In the genomic region with DNA sequence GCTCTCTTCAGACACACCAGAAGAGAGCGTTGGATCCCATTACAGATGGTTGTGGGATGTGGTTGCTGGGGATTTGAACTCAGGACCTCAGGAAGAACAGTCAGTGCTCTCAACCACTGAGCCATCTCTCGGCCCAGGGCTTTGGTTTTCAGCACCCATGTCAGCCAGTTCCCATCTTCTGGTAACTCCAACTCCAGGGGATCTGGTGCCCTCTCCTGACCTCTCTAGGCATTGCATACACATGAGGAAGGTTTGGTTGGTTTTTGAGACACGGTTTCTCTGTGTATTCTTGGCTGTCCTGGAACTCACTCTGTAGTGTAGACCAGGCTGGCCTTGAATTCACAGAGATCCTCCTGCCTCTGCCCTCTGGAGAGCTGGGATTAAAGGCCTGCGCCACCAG, we compare ENCODE assay signal across 16 mouse cellular contexts.
DNase-seq lines count a peak whose midpoint lies in the region; ATAC-seq and TF ChIP-seq lines count a peak whose summit lies in the region.
"Had no signal": no experiment of that assay in that cellular context is flagged by ENCODE, and none has a peak within 500 bp of the region (broad histone marks: within the 10 kb centered on the region; RNA-seq: fewer than 3 reads in every experiment).

No protein-coding gene starts in this region.

- TF ChIP-seq CTCF in liver, embryonic 14.5 days (IDR thresholded peaks at IDR 0.05; ENCODE audit: low read depth) = peak; percentile 47

- TF ChIP-seq EP300 in liver, embryonic 14.5 days (IDR thresholded peaks at IDR 0.05; ENCODE audit: low read depth) = no peak

- H3K27ac ChIP-seq in liver, embryonic 14.5 days = no peak overlapping the region
- H3K27ac ChIP-seq in liver, embryonic 11.5 days (ENCODE audit: low read depth, low read length) = no peak overlapping the region
- H3K27ac ChIP-seq in ES-E14 (ENCODE audit: insufficient read depth, low read depth, low read length, poor library complexity, severe bottlenecking) = no peak overlapping the region
- H3K27ac ChIP-seq: embryonic facial prominence, embryonic 13.5 days; forebrain, embryonic 12.5 days; heart, embryonic 15.5 days; lung, embryonic 15.5 days; midbrain, embryonic 13.5 days had no signal

- no peaks in the 10 kb centered on the region for H3K4me1 ChIP-seq in liver, embryonic 14.5 days (replicated peaks; ENCODE audit: control insufficient read depth in 2 of 2, insufficient read depth in 2 of 2, low read length in 1 of 2)
- no peaks in the 10 kb centered on the region for H3K4me1 ChIP-seq in liver, embryonic 11.5 days (replicated peaks; ENCODE audit: control insufficient read depth, insufficient read depth, low read length)
- no peaks in the 10 kb centered on the region; a peak in 1 of 4 replicates for H3K4me1 ChIP-seq in ES-E14 (ENCODE audit: control insufficient read depth in 2 of 2, insufficient read depth in 2 of 2, low read length in 2 of 2, poor library complexity in 1 of 2)
- H3K4me1 ChIP-seq: heart, embryonic 15.5 days had no signal

- no peak overlapping the region for H3K4me3 ChIP-seq in liver, embryonic 14.5 days (ENCODE audit: insufficient read depth in 1 of 2, low read depth in 2 of 2, low read length in 2 of 2)
- H3K4me3 ChIP-seq in liver, embryonic 11.5 days (ENCODE audit: low read depth, low read length) = no peak overlapping the region
- no peak overlapping the region for H3K4me3 ChIP-seq in ES-E14 (ENCODE audit: insufficient read depth in 1 of 2, low read depth in 1 of 2, low read length in 2 of 2, poor library complexity in 1 of 2, severe bottlenecking in 1 of 2)
- H3K4me3 ChIP-seq: embryonic facial prominence, embryonic 13.5 days; forebrain, embryonic 12.5 days; heart, embryonic 15.5 days; lung, embryonic 15.5 days; midbrain, embryonic 13.5 days had no signal

- ATAC-seq in liver, embryonic 14.5 days (ENCODE audit: insufficient read depth) = no peak
- no peak for ATAC-seq in liver, embryonic 11.5 days (replicated peaks; ENCODE audit: low FRiP score)
- ATAC-seq: midbrain, embryonic 13.5 days had no signal

- in situ Hi-C loops in ES-E14 (cut with MboI; ENCODE audit: low sequenced_read_pairs in 2 of 2, unreplicated experiment in 2 of 2) = loop anchor here in 1 of 2 experiments (25.0 kb wide), 1 partner anchor 616 kb away; no protein-coding TSS in a partner anchor

- no peak overlapping the region for H3K9ac ChIP-seq in liver, embryonic 14.5 days (replicated peaks)
- no peak overlapping the region for H3K9ac ChIP-seq in liver, embryonic 11.5 days (ENCODE audit: low read depth, low read length)
- H3K9ac ChIP-seq in ES-E14 (ENCODE audit: insufficient read depth, low read depth, low read length, poor library complexity, severe bottlenecking) = no peak overlapping the region
- H3K9ac ChIP-seq: embryonic facial prominence, embryonic 13.5 days; forebrain, embryonic 12.5 days; heart, embryonic 15.5 days; lung, embryonic 15.5 days; midbrain, embryonic 13.5 days had no signal

- H3K27me3 ChIP-seq in liver, embryonic 14.5 days (ENCODE audit: control insufficient read depth, insufficient read depth, low read length) = no peaks in the 10 kb centered on the region
- no peaks in the 10 kb centered on the region for H3K27me3 ChIP-seq in liver, embryonic 11.5 days (replicated peaks; ENCODE audit: control insufficient read depth, insufficient read depth, low read length)
- H3K27me3 ChIP-seq: embryonic facial prominence, embryonic 13.5 days; forebrain, embryonic 12.5 days; heart, embryonic 15.5 days; lung, embryonic 15.5 days; midbrain, embryonic 13.5 days had no signal

- 55% methylated on average over 4 of the region's 4 CpGs for WGBS in liver, embryonic 14.5 days (ENCODE audit: insufficient replicate concordance)
- 65% methylated on average over 4 of the region's 4 CpGs for WGBS in liver, embryonic 11.5 days

- no peaks in the 10 kb centered on the region for H3K36me3 ChIP-seq in liver, embryonic 14.5 days (replicated peaks; ENCODE audit: control insufficient read depth, insufficient read depth, low read depth)
- no peaks in the 10 kb centered on the region for H3K36me3 ChIP-seq in liver, embryonic 11.5 days (ENCODE audit: control insufficient read depth, insufficient read depth, low read length)
- H3K36me3 ChIP-seq in ES-E14 (ENCODE audit: control insufficient read depth, insufficient read depth, low read length, poor library complexity, severe bottlenecking) = no peaks in the 10 kb centered on the region
- H3K36me3 ChIP-seq: embryonic facial prominence, embryonic 13.5 days; forebrain, embryonic 12.5 days; heart, embryonic 15.5 days; lung, embryonic 15.5 days; midbrain, embryonic 13.5 days had no signal

- no peak overlapping the region for H3K4me2 ChIP-seq in liver, embryonic 14.5 days (ENCODE audit: low read depth)
- no peak overlapping the region for H3K4me2 ChIP-seq in liver, embryonic 11.5 days
- H3K4me2 ChIP-seq: embryonic facial prominence, embryonic 13.5 days; forebrain, embryonic 12.5 days; heart, embryonic 15.5 days; lung, embryonic 15.5 days; midbrain, embryonic 13.5 days had no signal

- no peaks in the 10 kb centered on the region for H3K9me3 ChIP-seq in liver, embryonic 14.5 days (ENCODE audit: control insufficient read depth, low read length)
- H3K9me3 ChIP-seq in liver, embryonic 11.5 days (ENCODE audit: control insufficient read depth, low read length) = no peaks in the 10 kb centered on the region
- H3K9me3 ChIP-seq in ES-E14 (ENCODE audit: control insufficient read depth, insufficient read depth, low read depth, low read length) = no peaks in the 10 kb centered on the region
- H3K9me3 ChIP-seq: embryonic facial prominence, embryonic 13.5 days; forebrain, embryonic 12.5 days; heart, embryonic 15.5 days; lung, embryonic 15.5 days; midbrain, embryonic 13.5 days had no signal

- DNase-seq in embryo, embryonic 9.5 days (ENCODE audit: extremely low spot score) = peak; percentile 14
- no peak for DNase-seq in embryo, embryonic 11 days
- DNase-seq in liver, embryonic 14.5 days (ENCODE audit: low read depth in 3 of 3, low spot score in 3 of 3) = no peak
- DNase-seq in liver, embryonic 11.5 days (ENCODE audit: low spot score) = no peak
- peak; percentile 75 for DNase-seq in ES-E14 (ENCODE audit: low read depth, low spot score)
- peak; percentile 28 for DNase-seq in thymus, postnatal 0 days (ENCODE audit: low spot score)
- no peak for DNase-seq in urinary bladder, adult 2 months (ENCODE audit: low spot score)
- no peak for DNase-seq in heart, adult 11 months
- DNase-seq: B cell, adult 2 months; cerebellum, adult 2 months; gastrocnemius, postnatal 10 days had no signal

TF ChIP-seq in ES-E14, 5 proteins besides CTCF, POLR2A, EP300 and RAD21:
- TF ChIP-seq CHD2 (IDR thresholded peaks at IDR 0.05; ENCODE audit: low read depth, low read length) (no peak), ZC3H11A (IDR thresholded peaks at IDR 0.05; ENCODE audit: borderline replicate concordance, low read depth, low read length) (peak; percentile 86; the same call in 1 of the 2 replicates), HCFC1 (IDR thresholded peaks at IDR 0.05; ENCODE audit: borderline replicate concordance, insufficient read depth, low read length) (no peak), ZNF384 (IDR thresholded peaks at IDR 0.05; ENCODE audit: low read depth, low read length) (no peak), MAFK (IDR thresholded peaks at IDR 0.05; ENCODE audit: insufficient read depth, low read depth, low read length) (no peak)

Comparison
In these comparisons a context has a peak if more than half of its experiments do, and no peak if none do; other contexts are left out.
1. DNase-seq: peak in embryo, embryonic 9.5 days (single experiment), ES-E14 (single experiment) and thymus, postnatal 0 days (single experiment); none in embryo, embryonic 11 days (single experiment), liver, embryonic 14.5 days (0 of 3), liver, embryonic 11.5 days (single experiment), urinary bladder, adult 2 months (single experiment) and heart, adult 11 months (single experiment).